Mouse (Mus musculus) cerebral cortex, adult 2 months (tissue): ENCODE data around the gene Usp22.

Experiments
- WGBS: fragments of 180-500 bp; shearing (Covaris S2); methylation state at CpG from one replicate; pipeline ENCODE4 v1.1.7; 2018; 5-methylcytosine and 5-hydroxymethylcytosine counted together

Usp22 gene

DNA sequence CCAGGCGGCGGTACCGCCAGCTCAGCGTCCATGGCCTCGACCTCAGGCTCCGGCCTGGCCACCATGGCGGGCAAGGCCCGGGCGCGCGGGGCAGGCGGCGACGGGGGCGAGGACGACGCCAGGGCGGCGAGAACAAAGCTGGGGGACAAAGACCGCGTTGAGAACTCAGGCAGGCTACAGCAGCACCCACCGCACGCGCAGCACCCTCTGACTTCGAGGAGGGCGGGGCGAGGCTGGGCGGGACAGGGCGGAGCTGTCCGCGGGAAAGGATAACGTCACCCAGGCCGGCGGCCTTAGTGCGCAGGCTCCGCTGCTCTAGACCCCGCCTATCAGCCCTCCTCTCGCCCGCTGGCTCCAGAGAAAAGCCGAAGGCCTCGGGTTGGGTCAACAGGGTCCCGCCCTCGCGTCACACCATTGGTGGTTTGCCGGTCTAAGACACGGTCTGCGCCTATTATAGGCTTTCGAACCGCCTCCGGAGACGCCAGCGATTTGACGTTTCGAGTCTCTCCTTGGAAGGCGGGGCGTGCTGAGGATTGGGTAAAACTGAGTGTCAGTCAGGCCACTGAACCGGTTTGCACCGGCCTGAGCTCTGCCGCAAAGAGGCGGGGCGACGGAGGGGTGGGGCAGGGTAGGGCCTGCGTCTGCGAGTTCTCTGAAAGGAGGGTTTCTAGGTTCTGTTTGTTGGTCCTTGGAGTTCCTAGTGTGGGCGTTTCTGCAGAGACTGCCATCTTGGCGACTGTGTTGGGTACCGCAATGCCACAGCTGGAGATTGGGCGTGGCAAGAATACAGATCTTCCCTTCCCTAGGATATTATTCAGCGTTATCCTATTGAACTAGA, at the start of gene Usp22:
TSS of gene Usp22 (minus strand) at position 235 of the 838 bp plus-strand sequence.
- under 1% methylated on average over 69 of the region's 69 CpGs for WGBS

GRCm38 (mm10) chr11:61224234-61224744, 49.4 kb upstream of the Usp22 start:
- WGBS = 83% methylated on average over 6 of the region's 6 CpGs

DNA sequence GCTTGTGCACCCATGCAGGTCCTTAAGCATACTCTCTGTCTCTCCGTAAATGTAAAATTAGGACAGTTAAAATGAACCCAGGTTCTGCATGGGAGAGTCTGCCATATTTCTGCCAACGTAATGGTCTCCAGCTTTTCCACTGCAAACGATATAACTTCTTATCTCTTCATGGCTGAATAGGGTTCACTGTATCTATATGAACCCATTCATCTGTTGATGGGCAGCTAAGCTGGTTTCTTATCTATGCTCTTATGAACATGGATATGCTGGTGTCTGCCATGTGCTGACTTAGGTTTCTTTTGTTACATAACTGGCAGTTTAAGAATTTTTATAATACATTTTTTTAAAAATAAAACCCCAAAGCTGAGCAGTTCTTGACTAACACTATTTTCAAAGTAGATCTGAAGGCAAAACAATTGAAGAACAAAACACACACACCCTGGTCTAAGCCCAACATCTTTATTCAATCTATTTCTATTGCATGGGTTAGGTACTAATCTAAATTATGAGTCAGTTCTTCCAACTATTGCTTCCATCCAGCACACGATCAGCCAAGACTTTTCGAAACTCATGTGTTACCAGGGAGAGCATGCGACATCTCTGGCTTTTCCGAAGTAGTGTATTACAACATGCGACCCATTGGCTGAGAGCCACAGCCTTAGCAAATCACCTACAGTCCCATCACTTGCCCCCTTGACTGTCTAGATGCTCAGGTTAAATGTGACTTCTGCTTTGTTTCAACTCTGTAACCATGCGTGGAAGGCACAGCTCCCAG, 48.3 kb upstream of the Usp22 start:
- WGBS = 77% methylated on average over 9 of the region's 9 CpGs

GRCm38 (mm10) chr11:61222007-61222406, 47.2 kb upstream of the Usp22 start:
- 75% methylated on average over 1 of the region's 1 CpGs for WGBS

DNA sequence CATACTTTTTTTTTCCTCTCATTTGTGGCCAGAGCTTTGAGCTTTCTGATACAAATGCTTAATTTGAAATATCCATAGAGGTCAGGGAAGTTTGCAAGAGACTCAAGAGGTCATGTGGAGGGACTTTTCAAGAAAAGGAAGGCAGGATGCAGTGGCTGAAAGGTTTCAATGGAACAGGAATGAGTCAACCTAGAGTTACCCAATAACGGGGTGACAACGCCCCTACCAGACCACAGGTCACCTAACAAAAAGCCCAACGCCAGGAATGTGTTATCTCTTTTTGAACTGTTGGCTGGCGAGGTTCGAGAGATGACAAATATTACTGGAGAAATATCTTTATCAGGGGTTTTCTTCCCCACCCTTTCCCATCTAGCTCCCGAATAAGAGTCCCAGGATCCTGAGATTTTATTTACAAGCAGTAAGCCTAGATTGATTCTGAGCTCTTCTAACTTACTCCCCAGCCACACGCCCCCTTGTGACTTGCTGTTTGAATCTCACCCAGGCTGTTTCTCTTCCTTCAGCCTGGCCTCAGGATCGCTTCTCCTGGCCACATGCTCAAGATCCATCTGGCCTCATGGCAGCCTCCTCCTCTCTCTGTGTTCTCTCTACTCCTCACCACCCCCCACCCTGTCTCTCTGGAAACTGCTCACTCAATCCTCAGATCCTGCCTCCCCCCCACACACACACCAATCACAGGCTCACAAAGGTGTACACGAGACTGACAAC, 45.5 kb upstream of the Usp22 start:
- WGBS = 63% methylated on average over 9 of the region's 9 CpGs

DNA sequence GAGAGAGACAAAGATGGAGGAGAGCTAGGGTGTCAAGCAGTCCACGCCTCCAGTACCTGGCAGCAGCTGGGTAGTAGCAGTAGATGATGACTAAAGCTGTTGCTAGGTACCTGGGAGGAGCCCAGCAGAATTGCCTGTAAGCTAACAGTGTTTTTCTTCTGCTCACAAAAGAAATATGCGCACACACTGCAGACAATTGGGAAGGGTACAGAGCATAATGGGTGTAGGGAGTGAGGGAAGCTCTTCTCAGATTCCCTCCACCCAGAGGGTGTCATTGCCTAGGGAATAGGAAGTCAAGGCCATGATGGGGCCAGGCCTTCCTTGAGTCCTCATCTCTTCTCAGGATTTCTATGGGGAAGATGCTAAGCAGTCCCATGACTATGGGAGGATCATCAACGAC, 41.1 kb upstream of the Usp22 start:
- 89% methylated on average over 3 of the region's 3 CpGs for WGBS

DNA sequence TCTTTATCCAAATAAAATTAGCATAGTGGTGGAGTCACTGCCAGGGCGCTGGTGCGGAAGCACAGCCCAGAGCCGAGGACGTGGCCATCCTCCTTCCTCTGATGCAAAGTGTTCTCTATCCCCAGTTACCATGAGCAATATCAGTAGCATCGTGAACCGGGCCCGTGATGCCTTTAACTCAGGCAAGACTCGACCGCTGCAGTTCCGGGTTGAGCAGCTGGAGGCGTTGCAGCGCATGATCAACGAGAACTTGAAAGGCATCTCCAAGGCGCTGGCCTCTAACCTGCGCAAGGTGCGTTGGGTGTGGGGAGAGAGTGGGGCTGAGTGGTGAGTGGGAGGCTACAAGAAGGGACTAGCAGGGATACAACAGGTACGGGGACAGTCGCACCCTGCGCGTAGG, 37.2 kb upstream of the Usp22 start:
- 39% methylated on average over 20 of the region's 20 CpGs for WGBS

GRCm38 (mm10) chr11:61208316-61208715, 33.5 kb upstream of the Usp22 start:
- 67% methylated on average over 10 of the region's 10 CpGs for WGBS

- 82% methylated on average over 10 of the region's 10 CpGs for WGBS
Observed at GRCm38 (mm10) chr11:61207487-61208246, 32.8 kb upstream of the Usp22 start, which contains the start of gene Aldh3a1. Gene Aldh3a1 (plus strand): TSS chr11:61207537.

DNA sequence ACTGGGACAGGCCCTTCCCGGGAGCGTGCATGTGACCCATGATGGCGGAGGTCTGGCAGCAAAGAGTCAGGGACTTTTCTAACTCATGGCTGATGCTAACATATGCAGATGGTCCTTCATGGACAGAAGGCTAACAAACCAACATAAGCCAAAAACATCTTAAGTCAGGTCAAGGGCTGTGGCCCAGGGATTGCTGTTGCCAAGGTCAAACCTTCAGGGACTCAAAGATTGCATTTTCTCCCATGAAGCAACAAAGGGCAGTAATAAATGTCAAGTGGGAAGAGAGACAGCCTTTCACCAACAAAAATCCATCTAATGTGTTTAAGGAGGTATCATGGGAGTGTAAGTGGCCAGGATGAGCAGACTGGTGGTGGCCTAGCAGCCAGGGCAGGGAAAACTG, 31.3 kb upstream of the Usp22 start:
- WGBS = 99% methylated on average over 3 of the region's 3 CpGs

GRCm38 (mm10) chr11:61205167-61205950, 30.5 kb upstream of the Usp22 start:
- WGBS = 69% methylated on average over 10 of the region's 10 CpGs

DNA sequence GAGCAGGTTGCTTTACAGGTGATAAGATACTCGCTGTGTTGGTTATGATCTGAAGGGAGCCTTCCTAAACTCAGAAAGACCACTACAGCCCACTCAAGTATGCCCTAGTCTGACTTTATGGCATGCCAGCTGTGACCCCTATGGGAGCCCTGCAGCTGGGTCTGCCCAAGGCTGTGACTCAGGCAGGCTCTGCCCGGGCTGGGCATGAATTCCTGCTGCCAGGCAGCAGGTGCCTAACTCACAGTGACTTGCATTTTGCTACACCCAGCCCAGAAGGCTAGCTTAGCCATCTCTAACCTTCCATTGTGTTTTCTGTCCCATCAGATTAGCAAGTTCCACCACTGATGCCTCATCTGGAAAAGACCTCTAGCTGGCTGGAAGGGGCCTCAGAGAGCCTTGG, 28.0 kb upstream of the Usp22 start:
- WGBS = 91% methylated on average over 2 of the region's 2 CpGs

DNA sequence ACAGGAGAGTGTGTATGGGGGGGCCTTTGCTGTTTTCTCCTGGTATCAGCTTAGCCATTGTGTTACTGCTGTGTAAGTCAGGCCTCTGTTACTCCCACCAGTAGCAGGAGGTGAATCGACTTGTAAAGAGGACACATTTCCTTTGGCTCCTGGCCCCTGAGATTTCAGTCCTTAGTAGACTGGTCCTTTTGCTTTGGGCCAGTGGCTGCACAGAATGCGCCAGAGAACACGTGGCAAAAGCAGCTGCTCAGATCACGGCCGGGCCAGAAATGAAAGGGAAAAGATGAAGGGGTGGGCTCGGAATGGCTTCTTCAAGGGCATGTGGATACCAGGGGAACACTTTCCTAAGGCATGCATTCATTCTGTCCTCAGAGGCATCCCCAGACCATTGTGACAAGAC, 27.3 kb upstream of the Usp22 start:
- 73% methylated on average over 6 of the region's 6 CpGs for WGBS

DNA sequence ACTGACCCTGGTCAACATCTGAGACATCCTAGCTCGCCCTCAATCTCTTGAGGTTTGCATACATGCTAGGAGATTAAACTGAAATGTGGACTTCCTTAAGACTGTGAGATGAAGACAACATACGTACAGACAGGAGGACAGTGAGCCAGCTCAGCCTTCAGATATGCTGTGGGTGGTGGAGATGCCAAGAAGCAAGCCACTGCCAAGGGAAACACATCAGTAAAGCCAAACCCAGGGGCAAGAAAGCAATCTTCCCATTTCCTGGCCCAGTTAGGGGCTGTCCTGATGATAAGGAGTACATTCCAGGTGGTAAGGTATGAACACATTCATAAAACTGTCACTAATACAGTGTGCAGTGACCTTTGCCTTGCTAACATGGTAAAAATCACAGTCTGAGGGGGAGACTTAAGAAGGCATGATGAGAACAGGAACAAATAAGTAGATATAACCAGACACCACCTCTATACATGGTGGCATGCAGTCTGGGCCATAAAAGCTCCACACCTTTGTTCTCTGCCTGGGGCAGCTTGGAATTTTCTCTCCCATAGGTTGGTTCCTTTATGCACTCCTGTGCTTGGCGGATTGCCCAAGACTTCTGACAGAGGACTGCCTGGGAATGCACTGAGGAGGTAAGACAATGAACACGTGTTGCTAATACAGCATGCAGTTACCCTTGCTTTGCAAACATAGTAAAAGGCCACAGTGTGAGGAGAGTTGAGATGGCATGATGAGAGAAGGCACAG, 24.9 kb upstream of the Usp22 start:
- 74% methylated on average over 4 of the region's 4 CpGs for WGBS

DNA sequence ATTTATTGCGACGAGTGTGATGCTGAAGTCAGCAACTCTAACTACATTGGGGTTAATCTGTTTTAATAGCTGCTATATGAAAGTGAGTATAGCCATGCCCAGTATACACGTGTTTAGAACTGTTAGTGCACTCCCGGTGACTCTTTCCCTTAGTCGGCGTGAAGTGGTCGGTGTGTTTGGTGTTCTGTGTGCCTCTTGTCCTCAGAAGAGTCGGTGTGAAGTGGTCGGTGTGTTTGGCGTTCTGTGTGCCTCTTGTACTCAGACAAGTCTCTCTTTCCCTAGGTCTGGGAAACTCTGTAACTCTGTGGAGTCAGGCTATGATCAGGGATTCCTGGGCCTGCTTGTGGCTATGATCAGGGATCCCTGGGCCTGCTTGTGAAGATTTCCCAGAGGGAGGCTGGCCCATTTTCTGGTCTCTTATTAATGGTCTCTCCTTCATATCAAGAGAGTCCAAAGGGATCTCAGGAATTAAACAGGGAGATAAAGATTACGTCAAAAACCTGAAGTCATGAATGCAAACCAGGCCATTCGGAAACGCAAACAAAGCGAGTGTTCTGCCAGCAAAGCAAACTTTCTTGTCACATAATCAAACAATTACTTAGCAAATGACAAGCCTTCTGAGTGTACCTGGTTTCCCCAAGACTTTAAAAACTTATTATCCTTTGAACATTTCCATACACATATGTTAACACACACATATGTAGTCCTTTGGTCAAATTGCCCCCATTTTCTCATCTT, 21.9 kb upstream of the Usp22 start:
- WGBS = 84% methylated on average over 14 of the region's 14 CpGs

DNA sequence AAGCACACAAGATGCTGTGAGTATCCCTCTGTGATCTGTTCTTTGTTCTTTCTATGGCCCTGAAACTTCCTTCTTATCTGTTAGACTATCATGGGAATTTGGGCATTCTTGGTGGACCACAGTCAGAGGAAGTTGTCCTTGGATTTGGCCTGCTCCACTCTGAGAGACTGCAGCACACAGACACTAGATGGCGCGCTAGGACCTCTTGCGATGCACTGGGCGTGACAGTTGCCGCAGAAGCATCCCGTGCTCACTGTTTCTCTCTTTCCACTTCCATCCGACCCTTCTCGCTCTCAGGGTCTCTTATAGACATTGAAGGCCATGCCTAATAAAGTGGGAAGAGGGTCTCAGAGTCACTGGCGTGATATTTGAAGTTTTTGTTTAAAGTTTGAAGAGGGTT, 18.5 kb upstream of the Usp22 start:
- WGBS = 6% methylated on average over 9 of the region's 9 CpGs

DNA sequence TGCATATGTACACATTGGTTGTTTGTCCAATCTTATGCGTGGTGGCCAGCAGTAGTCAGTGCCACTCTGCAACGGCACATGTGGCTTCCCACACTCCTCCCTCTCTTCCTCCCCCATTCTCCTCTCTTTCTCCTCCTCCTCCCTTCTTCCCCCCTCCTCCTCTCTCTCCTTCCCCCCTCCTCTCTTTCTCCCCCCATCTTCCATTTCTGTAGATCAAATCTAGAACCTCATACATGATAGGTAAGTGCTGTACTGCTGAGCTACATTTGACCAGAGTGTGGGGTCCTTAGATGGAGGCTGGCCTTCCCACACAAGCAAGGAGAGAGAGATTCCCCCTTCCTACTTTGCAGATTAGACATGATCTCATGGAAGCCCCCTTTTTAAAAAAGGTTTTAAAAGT, 17.9 kb upstream of the Usp22 start:
- 93% methylated on average over 2 of the region's 2 CpGs for WGBS

- 84% methylated on average over 9 of the region's 10 CpGs for WGBS
Observed at GRCm38 (mm10) chr11:61192123-61192522, 17.3 kb upstream of the Usp22 start.

DNA sequence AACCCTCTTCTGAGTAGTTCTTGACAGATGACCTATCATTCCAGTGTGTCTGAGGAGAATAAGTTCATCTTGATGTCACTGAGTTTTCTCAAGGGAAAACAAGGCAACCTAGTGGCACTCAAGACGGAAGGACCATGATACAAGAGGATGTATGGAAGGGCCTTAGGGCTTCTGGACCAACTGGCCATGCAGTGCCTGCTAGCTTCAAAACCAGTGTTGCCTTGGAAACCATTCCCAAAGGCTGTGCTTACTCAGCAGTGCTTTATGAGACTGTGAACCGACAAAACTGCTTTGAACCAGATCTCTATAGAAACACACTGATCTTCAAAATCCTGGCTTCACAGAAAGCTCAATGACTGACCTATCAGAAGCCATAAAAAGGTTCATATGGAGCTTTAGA, 15.9 kb upstream of the Usp22 start:
- 74% methylated on average over 2 of the region's 2 CpGs for WGBS
